Mouse (Mus musculus): ENCODE measurements at regions not wholly inside any gene's neighbourhood (a gene's known extent, or its start where the extent isn't known, plus 50 kb on each side); places are given as distances from the start of the nearest gene placed in this dataset.
A peak's percentile ranks its signal among the peaks of the same experiment; 100 is the strongest.

DNA sequence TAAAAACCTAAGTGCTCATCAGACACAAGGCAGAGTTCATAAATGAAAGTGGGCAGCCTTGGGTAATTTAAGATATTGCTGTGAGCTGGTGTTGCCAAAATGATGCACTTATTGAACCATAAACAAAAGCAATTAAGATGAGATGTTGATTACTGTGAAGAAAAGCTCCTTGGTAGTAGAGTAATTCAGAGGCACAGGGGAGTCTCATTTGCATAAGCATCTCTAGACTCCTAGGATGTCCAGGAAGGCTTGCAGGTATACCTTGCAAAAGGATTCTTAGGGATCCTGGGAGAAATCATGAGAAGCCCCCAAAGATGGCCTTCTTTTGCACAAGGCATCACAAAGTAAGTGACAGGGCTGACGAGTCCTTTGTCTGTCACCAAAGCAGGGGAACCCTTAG lies 640.5 kb upstream of the Cdh11 start:
- no peak for DNase-seq (ENCODE audit: low read depth, low spot score)

DNA sequence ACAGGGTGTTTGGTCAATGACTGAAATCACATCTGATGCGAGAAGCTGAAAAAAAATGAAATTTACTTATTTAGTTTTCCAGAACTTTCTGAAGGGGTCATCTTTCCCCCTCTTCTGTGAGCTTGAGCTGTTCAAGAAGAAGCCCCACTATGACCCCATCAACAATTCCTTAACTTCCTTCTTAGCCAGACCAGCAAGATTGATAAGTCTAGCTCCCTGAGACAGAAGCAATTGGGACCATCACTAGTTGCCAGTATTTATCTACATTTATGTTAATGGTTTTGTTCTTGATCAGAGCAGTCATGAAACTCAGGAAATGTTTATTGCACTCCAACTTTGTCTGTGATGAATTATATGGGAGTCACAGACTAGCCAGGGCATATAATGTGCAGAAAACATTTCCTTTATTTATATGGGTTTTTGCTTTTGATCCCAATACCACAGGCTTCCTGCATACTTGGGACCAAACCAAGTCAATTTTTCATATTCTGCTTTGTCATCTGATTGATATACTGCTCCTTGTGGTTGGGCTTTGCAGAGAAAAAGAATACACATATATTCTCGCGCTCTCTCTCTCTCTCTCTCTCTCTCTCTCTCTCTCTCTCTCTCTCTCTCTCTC lies 645.5 kb upstream of the Cdh11 start:
- peak; percentile 85 for DNase-seq (ENCODE audit: low read depth, low spot score)

DNA sequence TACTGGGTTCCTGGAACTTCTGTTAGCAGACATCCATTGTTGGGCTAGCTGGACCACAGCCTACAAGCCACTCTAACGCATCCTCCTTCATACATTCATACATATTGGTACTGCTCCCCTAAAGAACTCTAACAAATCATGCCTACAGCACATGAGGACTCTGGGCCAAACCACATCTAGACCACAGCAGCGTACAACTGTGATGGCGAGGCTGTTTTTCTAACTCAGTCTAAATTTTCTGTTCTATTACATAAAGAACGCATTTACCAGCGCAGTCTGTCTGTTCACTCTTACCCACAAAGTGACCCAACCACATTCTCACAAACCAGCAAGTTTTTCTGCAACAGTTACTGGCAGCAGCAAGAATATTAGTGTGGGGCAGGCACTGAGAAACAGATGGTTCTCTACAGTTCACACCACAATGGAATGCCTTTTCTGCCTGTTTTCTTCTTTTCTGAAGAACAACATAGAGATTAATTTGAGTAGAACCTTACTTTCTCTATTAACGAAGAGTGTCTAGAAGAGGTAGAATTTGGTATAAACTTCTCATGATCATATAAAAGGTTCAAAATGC lies 648.2 kb upstream of the Cdh11 start:
- DNase-seq (ENCODE audit: low read depth, low spot score) = no peak

DNA sequence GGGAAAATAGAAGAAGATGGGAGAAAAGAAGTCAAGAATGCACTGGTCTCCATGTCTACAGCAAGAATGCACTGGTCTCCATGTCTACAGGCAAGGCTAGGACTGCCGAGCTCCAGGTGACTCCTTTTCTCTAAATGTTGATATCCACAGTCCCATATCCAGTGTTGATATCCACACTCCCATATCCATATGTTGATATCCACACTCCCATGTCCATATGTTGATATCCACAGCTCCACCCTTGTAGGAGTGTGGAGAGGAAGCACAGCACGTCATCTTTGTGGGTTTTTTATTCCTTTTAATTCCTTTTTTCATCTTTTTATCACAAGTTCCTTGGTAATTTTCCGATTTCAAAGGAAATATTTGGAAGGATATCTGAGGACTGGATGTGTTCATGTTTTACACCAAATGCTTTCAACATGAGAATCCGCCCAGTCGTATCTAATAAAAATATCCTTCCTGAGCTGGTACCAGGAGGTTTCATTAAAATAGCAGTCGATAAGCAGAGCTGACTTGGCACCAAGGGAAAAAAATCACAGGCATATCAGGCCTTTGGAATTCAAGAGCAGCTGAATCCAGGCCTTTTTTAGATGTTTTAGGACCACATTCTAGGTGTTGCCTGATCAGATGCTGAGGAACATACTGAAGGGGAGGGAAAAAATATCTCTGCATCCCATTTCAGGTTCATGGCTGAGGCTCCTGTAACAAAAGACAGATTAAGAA lies 653.7 kb upstream of the Cdh11 start:
- no peak for DNase-seq (ENCODE audit: low read depth, low spot score)

DNA sequence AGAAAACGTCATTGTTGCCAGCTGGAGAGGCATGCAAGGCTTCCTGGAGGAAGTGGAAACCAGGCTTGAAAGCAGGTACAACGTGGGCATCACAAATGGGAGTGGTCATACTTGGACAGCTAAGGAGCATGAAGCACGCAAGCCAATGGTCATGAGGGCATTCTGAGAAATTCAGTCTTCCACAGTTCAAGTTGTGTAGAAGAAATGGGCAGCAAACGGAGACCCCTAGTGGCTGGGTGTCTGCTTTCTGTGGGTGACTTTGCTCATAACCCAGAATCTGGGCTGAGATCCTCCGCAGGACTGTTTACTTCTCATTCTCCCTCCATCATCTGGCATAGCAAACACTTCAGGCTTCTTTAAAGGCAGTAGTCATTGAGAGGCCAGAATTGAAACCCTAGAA lies 655.7 kb upstream of the Cdh11 start:
- peak; percentile 63 for DNase-seq (ENCODE audit: low read depth, low spot score)

DNA sequence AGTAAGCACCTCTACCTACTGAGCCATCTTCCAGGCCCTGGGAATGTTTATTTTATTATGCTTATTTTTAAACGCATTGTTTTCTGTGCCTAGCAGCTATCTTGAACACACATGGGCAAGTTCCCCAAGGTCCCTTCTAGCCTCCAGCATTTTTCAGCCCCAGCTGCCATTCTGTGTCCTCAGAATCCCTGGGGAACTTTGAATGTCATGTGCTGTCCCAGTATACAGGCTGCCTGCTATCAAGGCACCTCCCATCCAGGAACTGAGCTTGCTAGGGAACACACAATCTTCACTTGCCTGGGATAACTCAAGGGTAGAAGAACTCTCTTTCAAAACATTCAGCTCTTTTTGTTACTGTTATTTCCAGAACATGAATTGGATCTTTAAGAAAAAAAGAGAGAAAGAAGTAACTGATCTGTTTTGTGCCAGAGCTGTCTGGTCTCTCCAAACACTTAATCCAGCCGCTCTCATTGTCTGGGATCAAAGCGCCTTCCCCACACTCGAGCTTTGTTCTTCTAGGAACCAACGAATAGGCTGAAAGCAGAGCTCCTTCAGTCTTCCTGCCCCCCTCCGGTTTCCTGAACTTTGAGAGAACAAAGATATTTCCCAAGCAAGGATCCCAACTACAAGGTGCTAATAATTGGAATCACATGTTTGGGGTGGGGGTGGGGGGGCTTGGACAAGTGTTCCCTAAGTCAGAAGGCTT lies 657.1 kb upstream of the Cdh11 start:
- no peak for DNase-seq (ENCODE audit: low read depth, low spot score)

DNA sequence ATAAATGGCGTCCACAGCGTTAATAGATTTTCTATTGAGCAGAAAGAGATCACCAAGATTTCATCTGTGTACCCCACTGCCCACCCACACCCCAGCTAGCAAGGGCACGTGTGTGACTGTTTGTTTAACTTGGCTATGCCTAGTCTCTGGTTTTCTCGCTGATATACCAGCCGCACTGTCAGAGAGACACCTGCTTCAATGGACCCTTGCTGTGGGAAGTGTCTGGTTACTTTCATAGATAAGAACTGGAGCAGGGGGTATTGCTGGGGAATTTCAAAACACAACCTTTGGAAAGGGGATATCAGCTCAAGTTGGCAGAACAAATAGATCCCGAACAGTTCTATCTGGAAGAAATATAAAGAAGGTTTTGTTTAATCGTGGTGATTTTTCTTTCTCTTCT lies 656.8 kb upstream of the Cdh5 start:
- no peak for DNase-seq (ENCODE audit: low read depth, low spot score)

DNA sequence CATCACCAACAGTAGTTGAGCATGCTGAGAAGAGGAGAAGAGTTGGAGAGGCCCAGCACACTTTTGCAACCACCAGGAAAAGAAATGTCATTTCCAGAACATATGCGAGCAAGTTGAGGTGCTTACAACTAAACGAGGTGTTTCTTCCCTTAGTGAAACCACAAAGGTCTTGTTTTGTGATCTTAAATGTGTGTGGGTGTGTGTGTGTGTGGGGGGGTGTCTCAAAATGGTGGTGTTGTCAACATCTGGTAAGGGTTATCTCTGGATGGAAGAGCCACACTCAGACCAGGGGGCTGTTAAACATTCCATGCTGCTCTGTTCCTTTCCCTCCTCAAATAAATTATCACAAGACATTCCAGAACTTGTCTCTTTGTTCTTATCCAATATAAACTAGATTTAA lies 656.0 kb upstream of the Cdh5 start:
- DNase-seq (ENCODE audit: low read depth, low spot score) = no peak

DNA sequence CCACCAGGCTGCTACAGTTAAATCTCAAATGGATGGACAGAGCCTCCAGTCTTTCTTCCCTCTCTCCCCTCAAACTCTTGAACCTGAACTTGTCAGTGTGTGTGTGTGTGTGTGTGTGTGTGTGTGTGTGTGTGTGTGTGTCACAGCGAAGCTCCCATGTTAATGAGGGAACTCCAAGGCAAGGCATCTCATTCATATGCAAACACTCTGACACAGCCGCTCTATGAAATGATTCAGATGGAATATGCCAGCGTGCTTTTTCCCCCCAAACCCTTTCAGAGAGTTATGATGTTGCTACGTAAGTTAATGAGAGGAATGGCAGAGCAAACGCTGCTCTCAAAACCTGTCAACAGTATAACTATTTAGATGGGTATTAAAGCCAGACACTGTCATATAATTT lies 653.5 kb upstream of the Cdh5 start:
- DNase-seq (ENCODE audit: low read depth, low spot score) = no peak

DNA sequence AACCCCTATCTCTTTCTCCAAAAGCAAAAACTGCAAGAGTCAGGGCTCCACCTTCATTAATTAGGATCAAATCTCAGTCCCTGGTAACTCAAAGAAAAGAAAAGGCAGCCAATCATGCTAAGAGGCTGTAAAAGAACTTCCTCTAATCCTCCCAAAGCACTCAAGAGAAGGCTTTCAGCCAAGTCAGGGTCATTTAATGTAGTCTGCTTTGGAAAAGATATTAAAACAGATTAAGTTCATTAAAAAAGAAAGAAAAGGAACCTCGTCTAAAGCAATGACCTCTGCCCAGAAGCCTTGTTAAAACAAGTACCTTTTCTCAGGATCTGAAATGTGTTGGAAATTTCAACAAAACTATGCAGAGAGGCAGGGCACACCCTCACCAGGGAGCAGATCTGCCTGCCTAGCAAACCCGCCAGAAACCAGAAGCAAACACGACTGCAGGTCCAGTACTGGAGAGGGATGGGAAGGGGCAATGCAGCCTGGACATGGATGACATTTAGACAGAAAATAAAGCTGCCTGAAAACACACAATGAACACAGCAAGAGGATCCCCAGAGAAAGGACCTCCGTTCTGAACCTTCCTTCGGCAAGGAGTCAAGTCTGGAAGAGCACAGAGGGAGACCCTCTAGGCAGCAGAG lies 649.9 kb upstream of the Cdh5 start:
- DNase-seq (ENCODE audit: low read depth, low spot score) = no peak

DNA sequence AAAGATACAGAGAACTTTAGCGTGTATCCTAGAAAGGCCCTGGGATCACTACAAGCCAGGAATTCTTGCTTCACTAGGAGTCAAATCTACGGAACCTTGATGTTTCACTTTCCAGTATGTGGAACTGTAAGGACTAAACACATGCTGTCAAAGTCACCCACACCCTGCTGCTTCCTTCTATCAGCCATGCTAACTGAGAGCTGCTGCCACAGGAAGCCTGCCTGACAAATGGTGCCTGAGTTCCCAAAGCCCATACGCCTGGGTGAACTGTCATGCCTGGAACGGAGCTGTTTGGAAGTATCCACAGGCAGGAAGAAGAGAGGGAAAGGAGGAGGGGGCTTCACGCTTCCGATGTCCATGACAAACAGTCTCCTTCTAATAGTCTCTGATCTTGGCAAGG lies 644.2 kb upstream of the Cdh5 start:
- DNase-seq (ENCODE audit: low read depth, low spot score) = no peak

DNA sequence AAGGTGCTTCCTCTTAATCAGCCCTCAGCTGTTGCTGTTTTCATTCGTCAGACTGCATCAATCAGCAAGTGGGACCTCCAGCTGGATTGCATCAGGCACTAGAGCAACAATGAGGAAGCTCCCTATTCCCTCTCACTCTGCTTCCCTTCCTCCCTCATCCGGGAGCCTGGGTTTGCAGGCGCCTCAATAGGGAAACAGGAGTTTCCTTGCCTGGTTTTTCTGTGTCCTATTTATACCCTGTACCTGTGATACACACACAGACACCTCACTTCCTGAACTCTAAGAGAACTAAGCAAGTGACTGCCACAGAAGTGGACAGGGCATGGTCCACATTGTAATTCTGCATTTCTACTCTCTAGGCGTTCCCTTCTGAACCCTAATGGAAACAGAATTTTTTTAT lies 637.9 kb upstream of the Cdh5 start:
- peak; percentile 16 for DNase-seq (ENCODE audit: low read depth, low spot score)

DNA sequence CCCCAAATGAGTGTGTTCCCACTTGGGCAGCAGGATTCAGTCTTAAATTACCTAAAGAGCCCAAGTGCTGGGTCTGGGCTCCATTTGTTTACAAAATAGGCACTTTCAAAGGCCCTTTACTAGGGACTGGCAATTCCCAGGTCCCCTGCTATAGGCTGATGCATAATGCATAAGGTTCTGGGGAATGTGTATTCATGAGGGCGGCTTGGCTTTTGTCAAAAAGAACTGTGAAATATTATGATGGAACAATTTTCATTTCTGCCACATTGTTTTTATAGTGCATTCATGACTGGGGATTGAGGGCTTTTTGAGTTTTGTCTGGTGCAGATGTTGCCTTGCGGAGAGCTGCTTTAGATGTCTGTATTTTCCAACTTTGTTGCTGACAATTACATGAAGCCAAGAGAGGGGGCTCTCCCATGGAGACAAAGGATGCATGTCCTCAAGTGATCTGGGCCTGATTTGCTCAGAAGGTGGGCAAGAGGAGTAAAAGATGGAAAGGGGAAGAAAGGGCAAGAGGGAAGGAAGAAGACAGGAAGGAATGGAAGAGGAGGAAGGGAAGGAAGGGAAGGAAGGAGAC lies 636.6 kb upstream of the Cdh5 start:
- DNase-seq (ENCODE audit: low read depth, low spot score) = no peak

DNA sequence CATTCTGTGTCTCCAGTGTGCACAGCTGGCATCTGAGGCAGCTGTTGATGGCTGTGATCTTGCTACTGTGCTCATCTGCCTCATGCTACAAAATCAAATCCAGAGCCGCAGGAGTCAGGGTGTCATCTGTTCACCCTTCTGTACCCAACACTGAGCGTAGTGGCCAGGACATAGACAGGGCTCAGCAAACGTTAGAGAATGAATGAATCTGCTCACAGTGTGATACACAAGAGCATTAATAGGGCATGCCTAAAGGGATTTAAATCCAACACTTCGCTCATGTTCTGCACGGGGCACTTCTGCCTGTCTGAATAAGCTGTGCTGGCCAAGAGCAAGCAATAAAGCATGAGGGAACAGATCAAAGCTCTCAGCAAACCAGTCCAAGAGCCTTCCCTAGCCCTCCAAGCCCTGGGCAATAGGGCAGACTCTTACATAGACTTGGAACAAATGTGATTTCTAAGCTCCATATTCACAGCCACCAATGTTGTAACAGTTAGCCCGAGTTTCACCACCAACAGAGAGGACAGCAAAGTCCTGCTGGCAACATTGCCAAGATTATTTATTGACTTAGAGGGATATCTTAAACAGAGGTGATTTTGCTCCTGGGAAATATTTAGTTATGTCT lies 633.8 kb upstream of the Cdh5 start:
- no peak for DNase-seq (ENCODE audit: low read depth, low spot score)

DNA sequence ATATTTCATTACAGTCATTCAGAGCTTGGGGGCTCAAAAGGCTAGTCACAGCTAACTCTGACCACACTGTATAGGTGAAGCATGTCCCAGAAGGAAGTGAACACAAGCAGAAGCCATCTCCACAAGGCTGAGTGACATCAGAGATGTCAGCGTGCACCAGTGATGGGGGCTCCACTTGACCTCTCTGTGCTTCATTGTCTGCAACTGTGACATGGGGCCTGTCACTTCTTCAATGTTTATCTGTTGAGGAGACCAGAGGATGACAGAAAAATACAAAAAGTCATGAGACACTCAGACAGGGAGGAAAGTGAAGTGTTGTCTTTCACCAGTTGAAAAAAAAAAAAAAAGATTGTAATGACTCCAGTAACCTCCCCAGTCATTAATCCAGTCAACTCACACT lies 632.4 kb upstream of the Cdh5 start:
- DNase-seq (ENCODE audit: low read depth, low spot score) = no peak

DNA sequence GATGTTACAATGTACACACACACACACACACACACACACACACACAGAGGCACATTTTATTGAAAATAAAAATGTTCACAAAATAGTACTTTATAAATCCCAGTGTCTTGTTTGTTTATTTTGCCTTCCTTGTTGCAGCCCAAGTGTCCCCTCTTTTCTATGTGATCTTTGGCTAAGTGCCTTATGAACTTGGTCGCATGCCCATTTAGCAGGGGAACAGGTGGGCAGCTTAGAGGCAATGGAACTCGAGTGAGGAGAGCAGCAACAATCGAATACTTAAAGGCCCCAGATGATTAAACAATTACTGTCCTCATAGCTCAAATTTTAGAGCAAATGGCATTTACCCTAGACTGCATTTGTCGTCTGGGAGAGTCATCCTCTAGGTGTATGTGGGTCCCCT lies 631.1 kb upstream of the Cdh5 start:
- DNase-seq (ENCODE audit: low read depth, low spot score) = no peak

DNA sequence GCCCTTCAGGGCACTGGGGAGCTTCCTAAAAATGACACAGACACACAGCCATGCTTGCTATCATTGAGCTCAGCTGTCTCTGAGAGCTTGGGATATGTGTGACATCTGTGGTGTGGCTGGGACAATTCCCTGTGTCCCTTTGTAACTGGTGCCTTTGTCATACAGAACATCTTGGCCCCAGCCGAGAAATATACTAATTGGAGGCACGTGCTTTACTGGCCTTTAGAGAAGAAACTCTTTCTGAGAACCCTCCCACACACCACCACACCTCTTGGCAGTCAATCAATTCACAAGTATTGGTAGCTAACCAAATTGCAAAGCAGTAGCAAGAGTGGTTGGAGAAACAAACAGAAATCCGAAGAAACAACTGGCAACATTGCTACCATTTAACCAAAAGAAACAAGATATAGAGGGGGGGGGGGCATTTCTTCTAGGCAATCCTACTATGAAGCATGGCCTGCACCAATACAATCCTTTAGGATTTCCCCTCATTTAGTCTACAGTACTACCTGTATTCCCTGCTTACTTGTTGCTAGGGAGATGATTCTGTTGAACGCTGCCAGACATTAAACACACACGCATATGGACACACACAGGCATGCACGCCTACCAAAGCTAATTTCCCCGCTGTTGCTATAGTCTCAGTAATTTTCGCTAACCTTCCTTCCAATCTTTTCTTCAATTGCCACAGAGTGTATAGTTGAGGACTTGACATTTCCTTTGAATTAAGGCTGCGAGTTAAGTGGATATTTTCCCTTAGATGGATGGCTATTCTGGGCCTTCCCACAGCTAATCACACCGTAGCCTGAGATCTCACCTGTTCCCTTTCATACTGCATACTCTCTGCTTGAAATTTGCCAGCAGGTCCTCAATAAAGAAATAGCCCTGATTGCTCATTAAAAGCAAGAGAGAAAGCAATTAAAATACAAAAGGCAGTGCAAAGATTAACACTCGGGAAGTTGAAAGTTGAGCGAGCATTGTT lies 625.3 kb upstream of the Cdh5 start:
- DNase-seq (ENCODE audit: low read depth, low spot score) = no peak

DNA sequence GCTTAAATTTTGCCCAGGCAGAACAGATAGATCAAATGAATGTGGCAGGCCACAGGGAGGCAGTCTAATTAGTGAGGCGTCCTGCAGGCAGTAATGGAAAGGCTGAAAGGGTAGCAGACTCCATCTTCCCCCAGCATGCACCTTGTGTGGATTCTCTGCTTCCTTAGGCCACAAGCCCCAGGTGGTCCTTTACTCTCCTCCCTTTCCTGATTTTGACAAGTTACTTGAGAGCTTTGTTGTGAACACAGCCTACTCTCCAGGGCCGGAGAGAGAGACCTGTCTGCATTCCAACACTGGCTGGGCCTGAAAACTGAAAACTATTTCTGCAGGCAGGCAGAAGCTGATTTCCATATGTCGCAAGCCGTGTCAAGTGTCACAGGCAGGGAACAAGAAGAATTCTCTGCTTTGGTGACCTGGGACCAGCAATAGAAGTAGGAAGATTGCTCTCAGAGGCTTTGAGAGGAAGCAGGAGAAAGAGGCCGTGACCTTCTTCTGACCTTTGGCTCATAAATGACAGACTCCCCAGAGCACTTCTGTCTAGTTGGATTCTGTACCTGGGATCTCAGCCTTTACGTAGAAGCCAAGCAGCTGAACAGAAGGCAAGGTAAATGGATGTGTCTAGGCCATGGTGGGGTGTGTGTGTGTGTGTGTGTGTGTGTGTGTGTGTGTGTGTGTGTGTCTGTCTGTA lies 619.2 kb upstream of the Cdh5 start:
- no peak for DNase-seq (ENCODE audit: low read depth, low spot score)

DNA sequence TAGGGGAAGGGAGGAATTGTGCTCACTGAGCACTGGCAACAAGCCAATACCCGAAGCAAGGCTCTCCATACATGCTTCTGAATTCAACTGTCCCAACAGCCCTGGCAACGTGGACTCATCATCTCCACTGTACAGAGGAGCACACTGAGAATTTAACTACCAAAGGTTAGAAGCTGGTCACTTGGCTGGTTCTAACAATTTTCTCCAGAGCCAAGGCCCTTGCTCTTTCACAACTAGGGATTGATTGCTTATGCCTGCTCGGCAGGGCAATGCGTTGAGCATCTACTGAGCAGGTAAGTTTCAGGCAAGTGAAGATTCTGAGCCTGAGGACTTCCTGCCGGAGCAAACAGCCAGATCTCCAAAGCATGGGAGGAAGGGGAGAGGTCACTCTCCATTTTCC lies 616.0 kb upstream of the Cdh5 start:
- DNase-seq (ENCODE audit: low read depth, low spot score) = no peak

DNA sequence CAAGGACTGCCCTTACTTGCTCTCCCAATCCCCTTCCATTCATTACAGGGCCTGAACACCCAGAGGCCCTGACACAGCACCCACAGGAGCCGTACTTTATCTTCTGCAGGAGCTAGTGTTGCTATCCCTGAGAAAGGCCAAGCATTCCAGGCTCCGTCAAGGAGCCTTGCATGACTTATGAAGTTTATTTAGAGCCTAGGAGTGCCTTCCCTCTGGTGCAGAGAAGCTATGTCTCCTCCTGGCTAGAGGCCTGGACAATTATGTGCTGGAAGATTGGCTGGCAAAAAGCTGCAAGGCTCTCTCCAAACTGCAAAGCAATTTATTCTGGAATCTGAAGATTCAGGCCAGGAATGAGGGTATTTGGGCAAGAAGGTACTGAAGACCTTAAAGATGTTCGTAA lies 612.0 kb upstream of the Cdh5 start:
- no peak for DNase-seq (ENCODE audit: low read depth, low spot score)

Measured in 3T3-L1 (cell line).